Mouse (Mus musculus): ENCODE measurements around the gene Mlec. TPM values are rescaled to one million over a fixed set of nuclear protein-coding genes. Genes with fewer than 3 reads are reported as not detected.
A peak's percentile ranks its signal among the peaks of the same experiment; 100 is the strongest.

Mlec gene
- total and polyA plus RNA-seq, 3 experiments: 156 to 167 TPM; not detected in 1

DNA sequence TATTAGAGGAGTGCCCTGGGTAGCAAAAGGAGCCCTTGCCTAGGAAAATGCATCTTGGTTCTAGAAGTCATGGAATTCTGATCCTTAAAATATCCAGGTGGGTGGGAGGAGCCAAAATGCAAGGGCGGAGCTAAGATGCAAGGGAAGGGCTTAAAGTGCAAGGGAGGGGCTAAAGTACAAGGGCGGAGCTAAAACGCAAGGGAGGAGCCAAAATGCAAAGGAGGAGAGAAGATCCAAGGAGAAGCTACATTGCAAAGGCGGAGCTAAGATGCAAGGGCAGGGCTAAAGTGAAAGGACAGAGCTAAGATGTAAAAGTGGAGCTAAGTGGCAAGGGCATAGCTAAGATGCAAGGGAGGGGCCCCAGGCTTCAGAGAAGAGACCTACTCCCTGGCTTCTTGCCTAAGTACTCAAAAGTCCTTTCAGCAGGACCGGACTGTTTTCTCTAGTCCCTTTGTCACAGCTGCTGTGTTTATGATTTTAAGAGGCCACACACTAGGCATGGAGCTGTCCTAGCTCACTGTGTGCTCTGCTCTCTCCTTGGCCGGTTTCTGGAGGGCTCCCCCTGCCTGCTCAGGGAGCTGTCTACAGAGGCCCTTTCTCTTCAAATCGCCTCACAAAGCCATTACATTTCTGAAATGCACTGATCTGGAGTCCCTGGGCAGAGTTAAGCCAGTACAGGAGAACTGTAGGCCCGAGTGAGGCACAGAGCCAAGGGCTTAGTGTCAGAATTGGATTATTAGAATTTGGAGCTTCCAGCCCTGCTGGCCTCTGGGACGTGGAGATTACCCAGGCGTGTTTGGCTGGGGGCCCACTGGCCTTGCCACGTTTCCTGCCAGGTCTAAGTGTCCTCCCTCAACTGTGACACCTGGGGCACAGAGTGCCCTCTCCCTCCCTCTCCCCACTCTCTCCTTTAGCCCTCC is 8.2 kb upstream of the Mlec start:
- peaks cover 0 to 7% of the 10 kb centered on the region in 2 experiments; a peak in 2 of 4 replicates for H3K36me3 ChIP-seq (ENCODE audit: control insufficient read depth in 1 of 2, insufficient read depth in 2 of 2, low read length in 2 of 2)
- no peak overlapping the region for H3K4me3 ChIP-seq (ENCODE audit: control insufficient read depth in 1 of 2, insufficient read depth in 1 of 2, low read depth in 2 of 2, low read length in 2 of 2)
- H3K9ac ChIP-seq (ENCODE audit: control insufficient read depth, low read depth, low read length, poor library complexity, severe bottlenecking): no peak overlapping the region
- no peaks in the 10 kb centered on the region; the same call in 1 of the 2 replicates for H3K79me2 ChIP-seq (ENCODE audit: control insufficient read depth, insufficient read depth, low read length, poor library complexity)
- DNase-seq (ENCODE audit: low read depth, low spot score): peak; percentile 80
- no peaks in the 10 kb centered on the region for H3K9me3 ChIP-seq (replicated peaks; ENCODE audit: insufficient read depth, low read length)
- no peak for TF ChIP-seq ZMIZ1 (IDR thresholded peaks at IDR 0.05; ENCODE audit: low read depth, low read length)
- no peak for TF ChIP-seq BHLHE40 (IDR thresholded peaks at IDR 0.05; ENCODE audit: borderline replicate concordance, low read depth, low read length)
- no peak for TF ChIP-seq UBTF (IDR thresholded peaks at IDR 0.05; ENCODE audit: borderline replicate concordance, insufficient read depth, low read depth, low read length)
- TF ChIP-seq USF2 (IDR thresholded peaks at IDR 0.05; ENCODE audit: borderline replicate concordance in 1 of 2, insufficient read depth in 1 of 2, low read depth in 1 of 2, low read length in 2 of 2): no peak
- no peak for TF ChIP-seq CHD1 (IDR thresholded peaks at IDR 0.05; ENCODE audit: low read depth, low read length)
- no peak; a peak in 1 of 6 replicates for TF ChIP-seq CTCF (IDR thresholded peaks at IDR 0.05 in 2 of 3, conservative IDR thresholded peaks at IDR 0.05 in 1 of 3; ENCODE audit: control insufficient read depth in 1 of 3, insufficient read depth in 1 of 3, low read depth in 2 of 3, low read length in 3 of 3, poor library complexity in 1 of 3, severe bottlenecking in 1 of 3)
- no peak for TF ChIP-seq KAT2A (conservative IDR thresholded peaks at IDR 0.05; ENCODE audit: low read depth, low read length)
- no peak for TF ChIP-seq POLR2AphosphoS2 (IDR thresholded peaks at IDR 0.05; ENCODE audit: low read length)
- no peak for TF ChIP-seq GABPA (IDR thresholded peaks at IDR 0.05; ENCODE audit: low read depth, low read length)
- TF ChIP-seq TAL1 (IDR thresholded peaks at IDR 0.05; ENCODE audit: low read length): no peak
- no peak for TF ChIP-seq RAD21 (IDR thresholded peaks at IDR 0.05; ENCODE audit: low read depth, low read length)
- H3K4me1 ChIP-seq (ENCODE audit: control insufficient read depth in 1 of 2, insufficient read depth in 2 of 2, low read length in 2 of 2): peaks cover 0 to 13% of the 10 kb centered on the region in 2 experiments; a peak in 2 of 4 replicates
- H3K27ac ChIP-seq (ENCODE audit: control insufficient read depth, low read depth, low read length): no peak overlapping the region
- H3K27me3 ChIP-seq (ENCODE audit: control insufficient read depth in 1 of 2, insufficient read depth in 2 of 2, low read length in 2 of 2): no peaks in the 10 kb centered on the region

DNA sequence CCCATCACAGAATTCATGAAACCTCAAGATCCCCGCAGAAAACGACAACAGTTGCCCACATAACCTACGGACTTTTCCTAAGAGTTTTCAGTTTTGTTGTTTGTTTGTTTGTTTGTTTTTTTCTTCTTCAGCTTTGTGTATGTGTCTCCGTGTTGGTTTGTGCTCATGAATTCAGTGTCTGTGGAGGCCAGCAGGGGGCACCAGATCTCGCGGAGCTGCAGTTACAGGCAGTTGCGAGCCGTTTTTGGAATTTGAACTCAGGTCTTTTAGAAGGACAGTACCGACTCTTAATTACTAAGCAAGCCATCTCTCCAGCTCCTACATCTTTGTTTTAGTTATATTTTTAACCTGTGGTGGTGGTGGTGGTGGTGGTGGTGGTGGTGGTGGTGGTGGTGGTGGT is 7.4 kb upstream of the Mlec start:
- no peak overlapping the region for H3K27ac ChIP-seq (ENCODE audit: control insufficient read depth, low read depth, low read length)
- peak; percentile 71 for DNase-seq (ENCODE audit: low read depth, low spot score)
- H3K4me1 ChIP-seq (ENCODE audit: control insufficient read depth in 1 of 2, insufficient read depth in 2 of 2, low read length in 2 of 2): peaks cover 0 to 13% of the 10 kb centered on the region in 2 experiments; a peak in 2 of 4 replicates
- H3K9me3 ChIP-seq (replicated peaks; ENCODE audit: insufficient read depth, low read length): no peaks in the 10 kb centered on the region
- H3K4me3 ChIP-seq (ENCODE audit: control insufficient read depth in 1 of 2, insufficient read depth in 1 of 2, low read depth in 2 of 2, low read length in 2 of 2): no peak overlapping the region
- no peaks in the 10 kb centered on the region; the same call in 1 of the 2 replicates for H3K79me2 ChIP-seq (ENCODE audit: control insufficient read depth, insufficient read depth, low read length, poor library complexity)
- no peak overlapping the region for H3K9ac ChIP-seq (ENCODE audit: control insufficient read depth, low read depth, low read length, poor library complexity, severe bottlenecking)
- no peaks in the 10 kb centered on the region for H3K27me3 ChIP-seq (ENCODE audit: control insufficient read depth in 1 of 2, insufficient read depth in 2 of 2, low read length in 2 of 2)
- H3K36me3 ChIP-seq (ENCODE audit: control insufficient read depth in 1 of 2, insufficient read depth in 2 of 2, low read length in 2 of 2): peaks cover 0 to 7% of the 10 kb centered on the region in 2 experiments; a peak in 2 of 4 replicates
- TF ChIP-seq RAD21 (IDR thresholded peaks at IDR 0.05; ENCODE audit: low read depth, low read length): peak; percentile 50
- no peak for TF ChIP-seq POLR2AphosphoS2 (IDR thresholded peaks at IDR 0.05; ENCODE audit: low read length)
- 0 out of 2 replicates have a peak, but pooled peaks have one; percentile 10 for TF ChIP-seq ZNF384 (IDR thresholded peaks at IDR 0.05; ENCODE audit: low read depth, low read length)
- TF ChIP-seq HCFC1 (IDR thresholded peaks at IDR 0.05; ENCODE audit: low read depth, low read length): no peak
- peak; percentile 67 to 90 (median 83) for TF ChIP-seq CTCF (IDR thresholded peaks at IDR 0.05 in 2 of 3, conservative IDR thresholded peaks at IDR 0.05 in 1 of 3; ENCODE audit: control insufficient read depth in 1 of 3, insufficient read depth in 1 of 3, low read depth in 2 of 3, low read length in 3 of 3, poor library complexity in 1 of 3, severe bottlenecking in 1 of 3)
- peak; percentile 32 for TF ChIP-seq ZC3H11A (IDR thresholded peaks at IDR 0.05; ENCODE audit: low read depth, low read length)
- no peak for TF ChIP-seq POLR2A (IDR thresholded peaks at IDR 0.05; ENCODE audit: control insufficient read depth in 1 of 2, insufficient read depth in 1 of 2, low read depth in 1 of 2, low read length in 2 of 2, poor library complexity in 1 of 2)
- peak; percentile 75 for TF ChIP-seq SMC3 (IDR thresholded peaks at IDR 0.05; ENCODE audit: low read depth, low read length)
- no peak for TF ChIP-seq ETS1 (IDR thresholded peaks at IDR 0.05; ENCODE audit: low read depth, low read length)
- TF ChIP-seq KAT2A (conservative IDR thresholded peaks at IDR 0.05; ENCODE audit: low read depth, low read length): no peak
- TF ChIP-seq TBP (IDR thresholded peaks at IDR 0.05; ENCODE audit: low read depth, low read length): no peak
- no peak for TF ChIP-seq MAFK (IDR thresholded peaks at IDR 0.05; ENCODE audit: borderline replicate concordance, low read depth, low read length)
- no peak for TF ChIP-seq NRF1 (IDR thresholded peaks at IDR 0.05; ENCODE audit: insufficient read depth, low read depth, low read length, poor library complexity, severe bottlenecking)
- 0 out of 2 replicates have a peak, but pooled peaks have one; percentile 31 for TF ChIP-seq SIN3A (IDR thresholded peaks at IDR 0.05; ENCODE audit: low read length)
- no peak for TF ChIP-seq MEF2A (IDR thresholded peaks at IDR 0.05; ENCODE audit: extremely low read depth, insufficient replicate concordance, low read depth, low read length, poor library complexity, severe bottlenecking)
- TF ChIP-seq E2F4 (IDR thresholded peaks at IDR 0.05; ENCODE audit: borderline replicate concordance, low read depth, low read length): no peak
- no peak for TF ChIP-seq MYC (IDR thresholded peaks at IDR 0.05; ENCODE audit: low read depth, low read length)
- no peak for TF ChIP-seq GABPA (IDR thresholded peaks at IDR 0.05; ENCODE audit: low read depth, low read length)
- TF ChIP-seq POLR2AphosphoS5 (IDR thresholded peaks at IDR 0.05; ENCODE audit: borderline replicate concordance, low read depth, low read length): no peak
- 0 out of 2 replicates have a peak, but pooled peaks have one; percentile 26 for TF ChIP-seq MAZ (IDR thresholded peaks at IDR 0.05; ENCODE audit: low read depth, low read length)
- TF ChIP-seq TCF12 (IDR thresholded peaks at IDR 0.05; ENCODE audit: low read depth, low read length): no peak
